Mouse (Mus musculus): ENCODE measurements at regions not wholly inside any gene's neighbourhood (a gene's known extent, or its start where the extent isn't known, plus 50 kb on each side); places are given as distances from the start of the nearest gene placed in this dataset.

DNA sequence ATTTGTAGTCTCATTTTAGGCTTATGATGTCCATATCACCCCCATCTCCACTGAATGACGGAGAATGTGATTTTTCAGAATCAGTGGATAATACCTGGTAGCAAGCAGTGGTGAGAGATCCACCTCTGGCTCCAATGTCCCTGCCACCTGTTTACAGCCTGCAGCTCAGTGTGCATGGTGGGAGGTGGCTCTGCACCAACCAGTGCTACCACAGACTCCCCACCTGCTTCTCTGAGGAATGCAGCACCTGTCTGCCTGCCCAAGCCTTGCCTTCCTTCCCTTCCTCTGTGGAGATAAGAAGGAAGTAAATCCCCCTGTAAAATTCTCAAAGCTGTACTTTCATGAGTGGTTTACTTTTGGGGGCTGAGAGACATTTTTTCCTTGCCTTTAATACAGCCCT lies 95.9 kb upstream of the Shh start:
- Histone ChIP-seq H3K27me3 (ENCODE audit: insufficient read depth, poor library complexity, severe bottlenecking) (no peaks in the 10 kb centered on the region), H3K4me3 (no peak overlapping the region), H3K36me3 (no peaks in the 10 kb centered on the region), H3K27ac (no peak overlapping the region), H3K9me3 (no peaks in the 10 kb centered on the region), H3K4me1 (replicated peaks) (peaks cover 23% of the 10 kb centered on the region)
- 82% methylated on average over 1 of the region's 1 CpGs for WGBS
- no peak for DNase-seq (ENCODE audit: low spot score)

DNA sequence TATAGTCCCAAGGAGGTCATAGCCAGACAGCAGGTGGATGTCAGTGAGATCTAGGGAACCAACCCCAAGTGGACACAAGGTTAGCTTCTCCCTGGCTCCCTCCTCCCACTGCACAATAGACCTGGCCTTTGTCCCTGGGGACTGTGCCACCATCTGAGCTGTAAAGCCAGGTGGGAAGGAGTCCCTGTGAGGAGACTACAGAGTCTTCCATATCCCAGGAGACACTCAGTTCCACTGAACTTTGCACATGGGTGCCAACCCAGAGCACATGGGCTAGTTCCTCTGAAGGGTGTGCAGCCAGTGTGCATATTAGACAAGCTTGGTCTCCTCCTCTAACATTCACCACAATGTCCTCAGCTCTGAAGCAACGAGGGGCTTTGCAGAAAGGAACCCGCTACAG lies 86.5 kb upstream of the Shh start:
- Histone ChIP-seq H3K27ac (no peak overlapping the region), H3K4me3 (no peak overlapping the region), H3K36me3 (no peaks in the 10 kb centered on the region), H3K27me3 (ENCODE audit: insufficient read depth, poor library complexity, severe bottlenecking) (no peaks in the 10 kb centered on the region), H3K9me3 (no peaks in the 10 kb centered on the region), H3K4me1 (replicated peaks) (no peaks in the 10 kb centered on the region)
- DNase-seq (ENCODE audit: low spot score), result no peak
- WGBS, result 75% methylated on average over 2 of the region's 2 CpGs

DNA sequence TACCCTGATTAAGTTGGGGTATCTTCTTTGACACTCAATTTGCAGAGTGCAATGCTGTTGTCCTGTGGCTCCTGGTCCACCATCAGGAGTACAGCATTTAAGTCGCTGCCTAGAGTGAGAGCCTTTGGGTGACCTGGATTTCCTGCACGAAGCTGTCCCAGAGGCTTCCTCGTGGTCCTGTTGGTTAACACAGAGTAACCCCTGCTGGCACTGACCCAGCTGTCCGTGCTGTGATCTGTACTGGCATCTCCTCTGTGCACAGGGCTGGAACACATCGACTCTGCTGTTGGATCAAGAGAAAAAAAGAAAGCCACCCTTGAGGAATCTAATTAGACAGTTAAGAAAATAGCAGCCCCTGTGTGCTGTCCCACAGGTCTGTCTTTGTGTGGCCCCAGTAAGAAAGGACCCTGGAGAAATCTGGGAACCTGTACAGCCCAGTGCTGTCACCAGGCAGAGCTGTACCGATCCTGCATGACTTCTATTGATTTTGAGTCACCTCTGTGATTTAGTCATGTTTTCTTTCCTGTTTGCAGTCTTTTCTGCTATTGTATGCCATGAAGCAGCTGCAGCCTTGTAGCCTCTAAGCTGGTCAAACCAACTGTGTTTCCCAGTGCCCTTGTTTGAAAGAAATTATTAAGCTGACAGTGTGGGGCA lies 63.3 kb upstream of the Shh start:
- Histone ChIP-seq H3K27ac (no peak overlapping the region; the same call in 1 of the 2 replicates), H3K4me1 (replicated peaks) (no peaks in the 10 kb centered on the region), H3K36me3 (no peaks in the 10 kb centered on the region), H3K27me3 (ENCODE audit: insufficient read depth, poor library complexity, severe bottlenecking) (no peaks in the 10 kb centered on the region), H3K9me3 (no peaks in the 10 kb centered on the region), H3K4me3 (no peak overlapping the region)
- WGBS, result 57% methylated on average over 6 of the region's 6 CpGs
- DNase-seq (ENCODE audit: low spot score), result no peak

DNA sequence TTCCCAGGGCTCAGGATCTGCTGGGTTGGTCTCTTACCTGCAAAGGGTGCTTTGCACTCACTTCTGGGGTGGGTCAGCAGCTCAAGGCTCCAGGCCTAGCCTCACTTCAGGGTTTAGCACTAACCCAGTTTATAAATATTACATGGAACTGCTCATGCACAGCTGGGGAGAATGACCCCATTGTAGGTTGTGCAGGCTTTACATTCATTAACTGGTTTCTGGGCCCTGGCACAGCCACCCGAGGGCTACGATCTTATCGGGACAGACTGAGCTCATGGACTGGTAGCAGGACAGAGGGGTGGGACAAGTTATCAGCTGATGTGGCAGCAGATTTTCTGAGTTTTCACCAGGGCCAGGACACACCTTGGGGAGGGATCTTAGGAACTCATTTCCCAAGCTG lies 59.4 kb upstream of the Shh start:
- no peak for DNase-seq (ENCODE audit: low spot score)
- H3K27ac ChIP-seq, result no peak overlapping the region
- no peaks in the 10 kb centered on the region for H3K36me3 ChIP-seq
- 92% methylated on average over 3 of the region's 3 CpGs for WGBS
- H3K4me1 ChIP-seq (replicated peaks), result peaks cover 1% of the 10 kb centered on the region
- no peaks in the 10 kb centered on the region for H3K9me3 ChIP-seq
- no peak overlapping the region for H3K4me3 ChIP-seq
- no peaks in the 10 kb centered on the region for H3K27me3 ChIP-seq (ENCODE audit: insufficient read depth, poor library complexity, severe bottlenecking)

DNA sequence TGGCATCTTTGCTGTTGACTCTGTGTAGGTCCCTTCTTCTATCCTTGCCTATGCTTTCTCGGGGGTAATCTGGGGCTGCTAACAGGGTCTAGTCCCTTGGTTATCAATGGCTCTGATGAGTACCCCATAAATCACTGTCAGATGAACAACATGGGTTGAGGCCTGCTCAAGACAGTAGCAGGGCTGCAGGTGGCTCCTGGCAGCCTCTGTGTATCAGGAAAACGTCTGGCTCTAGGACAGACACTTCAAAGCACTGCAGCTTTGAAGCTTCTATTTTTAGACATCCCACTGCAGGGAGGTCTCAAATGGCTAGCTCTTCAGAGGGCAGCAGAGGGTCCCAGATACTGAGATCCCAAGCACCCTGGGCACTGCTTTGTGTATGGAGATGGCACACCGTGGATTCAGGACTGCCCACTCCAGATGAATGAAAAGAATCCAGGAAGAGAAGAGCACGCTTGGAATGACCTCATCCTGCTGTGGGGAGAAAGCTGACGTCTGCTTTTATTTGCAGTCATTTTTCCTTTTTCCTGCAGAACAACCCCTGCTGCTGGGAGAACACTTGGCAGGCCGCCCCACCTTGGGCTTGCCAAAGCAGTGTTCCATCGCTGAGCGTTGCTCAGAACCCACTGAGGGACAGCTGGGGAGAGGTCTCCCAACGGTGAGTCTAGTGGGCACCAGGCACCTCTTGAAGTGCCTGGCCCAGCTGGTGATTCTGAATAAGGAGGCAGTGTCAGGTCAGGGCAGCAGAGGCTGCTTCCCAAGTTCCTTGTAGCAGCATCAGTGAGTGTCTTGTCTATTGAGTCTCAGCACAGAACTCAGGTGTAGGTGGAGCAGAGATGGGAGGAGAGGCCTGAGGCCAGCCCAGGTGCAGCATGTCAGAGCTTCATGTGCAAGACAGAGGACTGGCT lies 54.0 kb upstream of the Shh start:
- Histone ChIP-seq H3K36me3 (no peaks in the 10 kb centered on the region), H3K9me3 (no peaks in the 10 kb centered on the region), H3K4me1 (replicated peaks) (peaks cover 10% of the 10 kb centered on the region), H3K4me3 (no peak overlapping the region), H3K27ac (no peak overlapping the region), H3K27me3 (ENCODE audit: insufficient read depth, poor library complexity, severe bottlenecking) (no peaks in the 10 kb centered on the region)
- 54% methylated on average over 9 of the region's 9 CpGs for WGBS
- no peak for DNase-seq (ENCODE audit: low spot score)

DNA sequence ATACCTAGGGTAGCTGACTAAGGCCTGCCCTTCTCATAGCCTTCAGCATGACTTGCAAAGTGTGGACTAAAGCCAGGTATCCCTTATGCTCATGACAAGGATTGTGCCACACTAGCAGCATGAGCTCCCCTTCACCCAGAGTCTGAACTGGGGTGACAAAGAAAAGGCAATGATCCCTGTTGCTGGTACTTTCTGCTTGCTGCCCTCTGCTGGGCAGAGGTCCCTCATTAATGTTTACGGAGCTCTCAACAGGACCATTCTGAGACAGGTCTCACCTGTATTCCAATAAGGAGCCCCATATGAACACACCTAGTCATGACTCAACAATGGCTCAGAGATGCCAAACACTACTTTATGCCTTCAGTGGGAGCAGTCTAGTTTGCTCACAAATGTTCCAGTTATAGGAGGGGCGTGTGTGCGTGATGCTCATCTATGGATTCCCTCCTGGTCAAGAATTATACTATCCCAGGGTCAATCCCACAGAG lies 52.0 kb upstream of the Shh start:
- Histone ChIP-seq H3K9me3 (no peaks in the 10 kb centered on the region), H3K4me3 (no peak overlapping the region), H3K27ac (no peak overlapping the region), H3K4me1 (replicated peaks) (peaks cover 10% of the 10 kb centered on the region), H3K36me3 (no peaks in the 10 kb centered on the region), H3K27me3 (ENCODE audit: insufficient read depth, poor library complexity, severe bottlenecking) (no peaks in the 10 kb centered on the region)
- WGBS, result 90% methylated on average over 3 of the region's 3 CpGs
- no peak for DNase-seq (ENCODE audit: low spot score)
